Mouse (Mus musculus): ENCODE data around the gene Pds5a. TPM values are rescaled to one million over a fixed set of nuclear protein-coding genes. Genes with fewer than 3 reads are reported as not detected.

The Pds5a gene
- polyA plus RNA-seq, 1 experiment from 2014 or later = 124 TPM

DNA sequence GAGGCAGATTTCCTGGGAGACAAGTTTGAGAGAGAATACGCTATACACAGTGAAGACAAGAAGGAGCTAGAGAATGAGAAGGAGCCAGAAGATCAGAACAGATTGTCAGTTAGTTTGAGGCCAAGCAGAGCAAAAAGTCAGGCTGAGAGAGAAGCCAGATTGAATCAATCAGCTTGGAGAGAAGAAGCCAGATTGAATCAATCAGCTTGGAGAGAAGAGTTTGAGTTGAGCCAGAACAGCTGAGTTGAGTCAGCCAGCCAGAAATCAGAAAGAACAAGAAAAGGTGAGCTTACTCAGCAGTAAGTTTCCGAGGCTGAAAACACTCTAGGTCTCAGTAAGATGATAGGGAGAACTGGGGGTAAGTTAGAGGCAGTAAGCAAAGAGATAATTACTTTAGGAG is 123.2 kb downstream of the Pds5a start:
- Histone ChIP-seq H3K27ac (replicated peaks; ENCODE audit: low read depth, low read length) (no peak overlapping the region), H3K4me2 (ENCODE audit: low read depth, severe bottlenecking) (no peak overlapping the region), H3K36me3 (ENCODE audit: control insufficient read depth, insufficient read depth, low read length) (0 out of 2 replicates have a peak, but pooled peaks cover 3% of the 10 kb centered on the region), H3K9me3 (ENCODE audit: control insufficient read depth, low read length) (no peaks in the 10 kb centered on the region), H3K4me1 (ENCODE audit: control insufficient read depth, insufficient read depth, low read length) (no peaks in the 10 kb centered on the region), H3K4me3 (ENCODE audit: low read depth, low read length) (no peak overlapping the region), H3K9ac (ENCODE audit: low read length) (no peak overlapping the region), H3K27me3 (ENCODE audit: control insufficient read depth, insufficient read depth, low read length) (no peaks in the 10 kb centered on the region)
- ATAC-seq (ENCODE audit: insufficient number of reproducible peaks, low FRiP score, low TSS enrichment, low read depth) = no peak
- WGBS = 72% methylated on average over 2 of the region's 2 CpGs
- DNase-seq (ENCODE audit: low spot score) = no peak

DNA sequence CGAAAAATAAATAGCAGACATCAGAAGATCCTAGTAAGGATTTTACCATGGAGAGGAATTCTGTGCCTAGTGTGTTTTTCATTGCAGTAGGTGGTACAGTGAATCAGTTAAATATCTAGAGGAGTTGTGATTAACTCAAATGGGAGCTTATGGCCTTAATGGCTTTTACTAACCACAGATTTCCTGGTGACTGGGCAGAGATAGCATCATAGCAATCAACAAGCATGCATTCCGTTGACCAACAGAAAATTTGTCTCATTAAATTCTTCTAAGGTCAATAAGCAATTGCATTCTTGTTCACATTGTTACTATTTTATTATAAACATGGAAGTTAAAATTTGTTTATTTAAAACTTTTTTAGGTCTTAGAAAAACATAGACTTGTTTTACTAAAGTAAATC is 132.6 kb downstream of the Pds5a start:
- Histone ChIP-seq H3K36me3 (ENCODE audit: control insufficient read depth, insufficient read depth, low read length) (peaks cover 5% of the 10 kb centered on the region; the same call in 1 of the 2 replicates), H3K4me2 (ENCODE audit: low read depth, severe bottlenecking) (no peak overlapping the region), H3K9me3 (ENCODE audit: control insufficient read depth, low read length) (no peaks in the 10 kb centered on the region), H3K9ac (ENCODE audit: low read length) (no peak overlapping the region), H3K4me1 (ENCODE audit: control insufficient read depth, insufficient read depth, low read length) (no peaks in the 10 kb centered on the region), H3K27me3 (ENCODE audit: control insufficient read depth, insufficient read depth, low read length) (no peaks in the 10 kb centered on the region), H3K27ac (replicated peaks; ENCODE audit: low read depth, low read length) (no peak overlapping the region), H3K4me3 (ENCODE audit: low read depth, low read length) (no peak overlapping the region)
- ATAC-seq (ENCODE audit: insufficient number of reproducible peaks, low FRiP score, low TSS enrichment, low read depth) = no peak
- no peak for DNase-seq (ENCODE audit: low spot score)
- 88% methylated on average over 2 of the region's 2 CpGs for WGBS

DNA sequence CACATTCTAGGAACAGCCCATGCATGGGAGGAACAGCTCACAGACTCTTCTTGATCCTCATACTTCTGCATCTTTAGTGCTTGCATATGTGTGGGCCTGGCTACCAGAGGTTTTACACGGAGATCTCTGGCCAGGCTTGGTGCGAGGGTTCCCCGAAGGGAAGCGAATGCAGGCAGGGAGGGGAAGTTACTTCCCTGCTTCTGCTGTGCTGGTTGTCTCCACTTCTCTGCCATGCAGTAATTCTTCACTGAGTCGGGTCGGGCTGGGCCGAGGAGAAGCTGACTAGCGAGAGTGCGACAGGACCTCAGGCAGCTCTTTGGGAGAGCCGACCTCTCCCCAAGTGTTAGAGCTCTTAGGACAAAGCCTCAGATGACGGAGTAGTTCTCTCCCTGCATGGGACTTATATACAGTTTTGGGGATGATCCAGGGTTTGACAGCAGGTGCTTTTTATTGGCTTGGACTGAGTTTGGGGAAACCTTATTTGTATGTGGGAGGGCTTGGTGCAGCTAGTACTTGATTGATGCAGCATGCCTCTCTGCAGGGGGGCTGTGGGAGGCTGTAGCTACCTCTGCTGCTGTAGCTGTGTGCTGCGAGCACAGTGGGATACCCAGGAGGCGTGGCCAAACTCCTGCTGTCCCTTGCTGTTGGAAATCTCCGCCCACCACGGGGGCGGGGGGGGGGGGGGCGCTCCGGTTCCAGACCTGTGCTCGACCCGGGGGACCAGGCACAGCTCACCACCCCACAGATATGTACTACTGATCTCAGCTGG is 136.8 kb downstream of the Pds5a start:
- ATAC-seq (ENCODE audit: insufficient number of reproducible peaks, low FRiP score, low TSS enrichment, low read depth) (no peak), DNase-seq (ENCODE audit: low spot score) (no peak)
- H3K36me3 ChIP-seq (ENCODE audit: control insufficient read depth, insufficient read depth, low read length) = peaks cover 5% of the 10 kb centered on the region; the same call in 1 of the 2 replicates
- H3K4me1 ChIP-seq (ENCODE audit: control insufficient read depth, insufficient read depth, low read length) = no peaks in the 10 kb centered on the region
- no peak overlapping the region for H3K4me3 ChIP-seq (ENCODE audit: low read depth, low read length)
- no peaks in the 10 kb centered on the region for H3K27me3 ChIP-seq (ENCODE audit: control insufficient read depth, insufficient read depth, low read length)
- WGBS = 35% methylated on average over 20 of the region's 20 CpGs
- H3K4me2 ChIP-seq (ENCODE audit: low read depth, severe bottlenecking) = no peak overlapping the region
- H3K9me3 ChIP-seq (ENCODE audit: control insufficient read depth, low read length) = no peaks in the 10 kb centered on the region
- no peak overlapping the region for H3K9ac ChIP-seq (ENCODE audit: low read length)
- H3K27ac ChIP-seq (replicated peaks; ENCODE audit: low read depth, low read length) = no peak overlapping the region

DNA sequence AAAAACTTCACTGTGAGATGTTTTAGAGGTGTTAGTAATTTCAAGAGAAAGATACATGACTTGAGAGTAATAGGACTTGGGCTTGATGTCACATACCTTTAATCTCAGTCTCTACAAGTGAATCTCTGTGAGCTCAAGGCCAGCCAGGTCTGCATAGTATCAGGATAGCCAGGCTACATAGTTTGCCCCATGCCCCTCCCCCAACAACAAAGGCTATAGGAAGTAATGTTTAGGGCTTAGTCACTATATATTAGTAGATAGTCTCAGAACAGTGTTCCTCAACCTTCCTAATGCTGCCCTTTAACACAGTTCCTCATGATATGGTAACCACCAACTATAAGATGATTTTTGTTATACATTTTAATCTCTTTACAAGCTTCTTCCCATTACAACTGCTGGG is 141.0 kb downstream of the Pds5a start:
- Histone ChIP-seq H3K4me1 (ENCODE audit: control insufficient read depth, insufficient read depth, low read length) (no peaks in the 10 kb centered on the region), H3K9me3 (ENCODE audit: control insufficient read depth, low read length) (no peaks in the 10 kb centered on the region), H3K27ac (replicated peaks; ENCODE audit: low read depth, low read length) (no peak overlapping the region), H3K27me3 (ENCODE audit: control insufficient read depth, insufficient read depth, low read length) (no peaks in the 10 kb centered on the region), H3K4me3 (ENCODE audit: low read depth, low read length) (no peak overlapping the region), H3K36me3 (ENCODE audit: control insufficient read depth, insufficient read depth, low read length) (peaks cover 5% of the 10 kb centered on the region; the same call in 1 of the 2 replicates), H3K4me2 (ENCODE audit: low read depth, severe bottlenecking) (no peak overlapping the region), H3K9ac (ENCODE audit: low read length) (no peak overlapping the region)
- DNase-seq (ENCODE audit: low spot score) (no peak), ATAC-seq (ENCODE audit: insufficient number of reproducible peaks, low FRiP score, low TSS enrichment, low read depth) (no peak)

Other genes starting within 250 kb of the Pds5a start
- not detected in 2 replicates for gene Gm43552, start 205.4 kb downstream of the Pds5a start, polyA plus RNA-seq (2014; fragmentation: Nextera tagmentation; extraction: Ambion mirVana)
- 75.6 and 80.5 TPM in 2 replicates for gene Smim14, start 161.1 kb downstream of the Pds5a start, polyA plus RNA-seq (2014; fragmentation: Nextera tagmentation; extraction: Ambion mirVana)
- gene Ube2k, start 161.0 kb downstream of the Pds5a start, polyA plus RNA-seq (2014; fragmentation: Nextera tagmentation; extraction: Ambion mirVana) = 167 and 172 TPM in 2 replicates
- 57.2 and 57.4 TPM in 2 replicates for gene N4bp2, start 65.2 kb upstream of the Pds5a start, polyA plus RNA-seq (2014; fragmentation: Nextera tagmentation; extraction: Ambion mirVana)
- 0.23 and 0.27 TPM in 2 replicates for gene Rhoh, start 162.9 kb upstream of the Pds5a start, polyA plus RNA-seq (2014; fragmentation: Nextera tagmentation; extraction: Ambion mirVana)
- 0.59 and 0.64 TPM in 2 replicates for gene Chrna9, start 236.6 kb upstream of the Pds5a start, polyA plus RNA-seq (2014; fragmentation: Nextera tagmentation; extraction: Ambion mirVana)

All from limb, embryonic 11.5 days (tissue).